Mouse (Mus musculus) gastrocnemius, postnatal 25 days (tissue): ENCODE measurements around the gene Tas1r1. TPM values are rescaled to one million over a fixed set of nuclear protein-coding genes. Genes with fewer than 3 reads are reported as not detected.

ENCODE experiments used
- DNase-seq: peaks from one replicate; pipeline ENCODE4 v3.0.0; 2022
- total RNA-seq, 2 experiments: library from RNA; stranded (reverse); gene quantifications; 1 replicate in 1 of 2; 2 replicates in 1 of 2; pipeline ENCODE4 v1.2.3; 2021

Gene Tas1r1
- total RNA-seq, 2 experiments from 2014 or later = 0.84 to 0.86 TPM

- peak; percentile 80 for DNase-seq
Measured at GRCm38 (mm10) chr4:151988342-151989109, 49.8 kb downstream of the Tas1r1 start, which contains the start of gene Thap3. TSS of gene Thap3 (minus strand) at chr4:151988997.

- no peak for DNase-seq
Measured at GRCm38 (mm10) chr4:151988014-151988341, 50.4 kb downstream of the Tas1r1 start.

GRCm38 (mm10) chr4:151986650-151987049 lies 51.7 kb downstream of the Tas1r1 start:
- DNase-seq = no peak

- no peak for DNase-seq
Measured at GRCm38 (mm10) chr4:151985886-151986285, 52.5 kb downstream of the Tas1r1 start.

- peak; percentile 92 for DNase-seq
Measured at GRCm38 (mm10) chr4:151983560-151983959, 54.8 kb downstream of the Tas1r1 start.

- no peak for DNase-seq
Measured at GRCm38 (mm10) chr4:151983043-151983442, 55.3 kb downstream of the Tas1r1 start.

- DNase-seq = peak; percentile 77
Measured at GRCm38 (mm10) chr4:151981363-151981762, 57.0 kb downstream of the Tas1r1 start.

GRCm38 (mm10) chr4:151980699-151981098 lies 57.7 kb downstream of the Tas1r1 start:
- no peak for DNase-seq

Other genes starting within 250 kb of the Tas1r1 start
- gene Camta1, start 176.7 kb downstream of the Tas1r1 start, total RNA-seq = 100 to 1,000 TPM in 1 of 2 experiments, 10 to 100 TPM in 1; 91.0 to 104 TPM
- 10 to 100 TPM; 59.3 to 68.8 TPM for gene Dnajc11, start 104.9 kb downstream of the Tas1r1 start, total RNA-seq
- gene Thap3, start 49.6 kb downstream of the Tas1r1 start, total RNA-seq = 10 to 100 TPM; 27.5 to 29.3 TPM
- 1 to 10 TPM; 2.8 to 3.4 TPM for gene Phf13, start 42.3 kb downstream of the Tas1r1 start, total RNA-seq
- 10 to 100 TPM; 56.9 to 66.5 TPM for gene Klhl21, start 29.8 kb downstream of the Tas1r1 start, total RNA-seq
- 1 to 10 TPM; 2.5 TPM for gene Zbtb48, start 10.9 kb downstream of the Tas1r1 start, total RNA-seq
- gene Nol9, start 753 bp upstream of the Tas1r1 start, total RNA-seq = 1 to 10 TPM; 9.6 TPM
- gene Plekhg5, start 33.9 kb upstream of the Tas1r1 start, total RNA-seq = 1 to 10 TPM; 5.0 to 6.5 TPM
- gene Tnfrsf25, start 77.4 kb upstream of the Tas1r1 start, total RNA-seq = 1 to 10 TPM; 1.2 TPM
- gene Espn, start 113.8 kb upstream of the Tas1r1 start, total RNA-seq = under 1 TPM; 0.23 to 0.38 TPM
- gene Hes2, start 120.3 kb upstream of the Tas1r1 start, total RNA-seq = not detected
- 10 to 100 TPM; 15.4 to 19.1 TPM for gene Acot7, start 139.6 kb upstream of the Tas1r1 start, total RNA-seq
- gene Gpr153, start 235.7 kb upstream of the Tas1r1 start, total RNA-seq = 10 to 100 TPM in 1 of 2 experiments, 1 to 10 TPM in 1; 9.9 to 11.0 TPM